Mouse (Mus musculus) heart, adult 18-20 months (tissue): Measurements from ENCODE around the gene Zfp870. TPM values are rescaled to one million over a fixed set of nuclear protein-coding genes. Genes with fewer than 3 reads are reported as not detected.
"Not testable (repeated sequence)": the region's sequence is repeated elsewhere in the genome, so short reads cannot be mapped to it uniquely, and the experiment has no call there.

Experiments used
- DNase-seq, 2 experiments: peaks; one replicate each; pipeline ENCODE4 v3.0.0; 2021 to 2022; ENCODE audit warnings: mixed read lengths in 1 of 2
- total RNA-seq, 2 experiments: library from RNA; stranded (reverse); gene quantifications; 2 replicates each; pipeline ENCODE4 v1.2.3; 2021

Gene Zfp870
- total RNA-seq, 2 experiments from 2014 or later = 6.1 to 7.8 TPM

GRCm38 (mm10) chr17:32872091-32872490, 19.4 kb downstream of the Zfp870 start:
- no peak for DNase-seq

GRCm38 (mm10) chr17:32871483-32871882, 20.0 kb downstream of the Zfp870 start:
- no peak for DNase-seq

DNA sequence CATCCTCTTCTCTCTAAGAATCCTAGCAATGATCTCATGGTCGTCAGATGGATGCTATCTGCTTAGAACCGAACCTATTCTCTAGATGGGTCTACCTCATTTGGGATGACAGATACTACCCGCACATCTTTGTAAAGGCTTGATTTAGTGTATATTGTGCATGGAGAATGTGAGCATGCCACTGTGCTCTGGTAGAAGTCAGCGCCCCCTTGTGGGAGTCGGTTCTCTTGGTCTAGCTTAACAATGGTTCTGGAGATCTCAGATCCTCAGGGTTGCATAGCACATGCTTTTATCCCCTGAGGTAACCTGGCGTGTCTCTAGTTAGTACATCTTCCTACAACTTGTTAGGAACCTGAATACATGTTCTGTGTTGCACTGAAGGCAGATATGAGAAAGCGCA, 24.2 kb downstream of the Zfp870 start:
- DNase-seq = not testable (repeated sequence)

GRCm38 (mm10) chr17:32856713-32857112, 34.7 kb downstream of the Zfp870 start:
- not testable (repeated sequence) for DNase-seq

DNA sequence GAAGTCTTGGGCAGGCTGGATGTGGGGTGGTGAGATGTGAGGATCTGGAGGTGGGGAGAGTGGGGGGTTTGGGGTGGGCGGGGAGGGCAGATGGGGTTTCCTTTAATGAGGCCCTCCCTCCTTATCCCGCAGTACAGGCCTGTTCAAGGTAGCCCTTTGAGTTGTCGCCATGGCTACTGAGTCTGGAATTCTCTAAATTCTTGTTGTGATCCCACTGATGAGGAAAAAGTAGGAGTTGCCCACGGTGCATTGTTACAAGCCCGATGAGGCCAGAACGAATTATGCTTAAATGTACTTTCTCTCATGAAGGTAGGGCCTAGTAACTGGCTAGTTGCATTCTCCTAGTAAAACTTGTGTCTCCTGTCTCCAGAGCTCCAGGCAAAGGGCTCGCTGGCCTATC, 39.9 kb downstream of the Zfp870 start:
- DNase-seq = no peak

- no peak for DNase-seq
Observed at GRCm38 (mm10) chr17:32841388-32841787, 50.1 kb downstream of the Zfp870 start.

DNA sequence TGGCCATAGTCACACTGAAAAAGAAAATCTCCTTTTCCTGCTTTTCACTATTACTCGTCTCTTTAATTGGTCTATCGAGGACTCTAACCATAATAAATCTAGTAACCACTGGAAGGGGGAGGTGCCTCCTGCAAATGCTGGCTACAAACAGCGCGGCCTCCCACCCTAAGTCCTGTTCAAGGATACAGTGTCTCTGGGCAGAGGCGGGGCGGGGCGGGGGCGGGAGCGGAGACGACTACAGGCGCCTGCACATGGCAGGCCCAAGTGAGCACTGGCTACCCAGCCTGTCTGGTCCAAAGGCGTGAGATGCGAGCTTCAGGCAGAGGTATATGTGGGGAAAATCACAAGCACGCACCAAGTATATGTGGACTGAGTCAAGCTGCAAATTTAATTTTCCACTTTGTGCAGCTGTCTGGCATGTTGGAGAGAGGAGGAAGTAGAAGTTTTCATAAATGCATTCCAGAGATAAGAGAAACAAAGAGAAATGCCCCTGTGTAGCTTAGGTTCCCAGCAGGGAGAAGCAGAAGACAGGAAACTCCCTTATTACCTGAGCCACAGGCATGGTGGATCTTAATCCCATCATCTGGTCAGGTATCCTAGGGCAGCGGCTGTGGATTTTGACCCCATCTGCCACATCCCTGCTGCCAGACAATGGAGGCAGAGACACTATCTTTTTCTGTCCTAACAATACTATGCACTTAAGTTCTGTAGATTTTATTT, 52.2 kb downstream of the Zfp870 start:
- DNase-seq = peak; percentile 6 to 8

- no peak for DNase-seq
Observed at GRCm38 (mm10) chr17:32830418-32830782, 61.0 kb downstream of the Zfp870 start.

DNA sequence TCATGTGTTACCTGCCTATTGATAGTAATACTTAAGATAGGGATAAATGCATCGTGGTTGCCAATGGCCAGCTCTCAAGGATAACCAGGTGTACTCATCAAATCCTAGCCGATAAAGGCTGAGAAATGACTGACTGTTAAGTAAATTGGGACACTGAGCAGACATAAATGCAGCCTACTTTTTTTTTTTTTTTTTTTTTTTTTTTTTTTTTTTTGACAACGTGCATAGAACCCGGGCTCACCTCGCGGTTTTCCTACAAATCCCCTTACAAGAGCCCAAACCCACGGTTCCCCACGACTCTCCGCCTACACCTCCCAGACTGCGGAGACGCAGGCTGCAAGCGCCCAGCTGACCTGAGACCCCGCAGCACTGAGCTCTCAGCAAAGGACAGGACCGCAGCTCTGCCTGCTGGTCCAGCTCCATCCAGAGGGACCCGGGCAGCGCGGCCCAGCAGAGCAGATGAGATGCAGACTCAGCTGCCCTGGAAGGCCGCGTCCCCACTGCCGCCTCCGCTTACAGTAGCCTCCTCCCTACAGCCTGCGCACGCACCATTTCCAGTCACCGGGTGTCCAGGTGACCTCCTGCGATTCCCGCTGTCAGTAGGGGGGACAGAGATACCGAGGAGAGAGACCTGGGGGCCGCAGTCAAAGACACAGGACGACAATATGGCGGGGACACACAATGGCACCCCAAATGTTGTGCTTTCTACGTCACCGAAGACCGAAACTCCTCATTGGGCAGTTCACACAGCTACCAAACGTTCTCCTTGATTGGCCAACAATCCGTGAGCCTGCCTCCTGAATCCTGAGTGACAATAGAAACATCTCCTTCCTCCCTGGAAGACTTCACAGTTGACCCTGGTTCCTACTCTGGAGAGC, 61.7 kb downstream of the Zfp870 start, which contains the start of gene Zfp799:
Zfp799 (minus strand) TSS at position 722 of the 878 bp plus-strand sequence.
- peak; percentile 83 to 87 for DNase-seq

Other genes with a start within 250 kb of the Zfp870 start
- not detected for gene Cyp4f40, start 232.7 kb downstream of the Zfp870 start, total RNA-seq
- gene Cyp4f15, start 206.0 kb downstream of the Zfp870 start, total RNA-seq = under 1 TPM in 1 of 2 experiments, not detected in 1; 0.31 TPM
- gene Zfp871, start 103.4 kb downstream of the Zfp870 start, total RNA-seq = 10 to 100 TPM; 25.0 to 28.9 TPM
- gene Zfp811, start 81.7 kb downstream of the Zfp870 start, total RNA-seq = under 1 TPM in 1 of 2 experiments, not detected in 1; 0.44 TPM
- 1 to 10 TPM; 7.9 to 9.3 TPM for gene Zfp799, start 61.4 kb downstream of the Zfp870 start, total RNA-seq
- under 1 TPM in 1 of 2 experiments, not detected in 1; 0.22 TPM for gene Cyp4f14, start 25.7 kb upstream of the Zfp870 start, total RNA-seq
- 10 to 100 TPM in 1 of 2 experiments, 1 to 10 TPM in 1; 8.7 to 12.9 TPM for gene Cyp4f13, start 55.8 kb upstream of the Zfp870 start, total RNA-seq
- 1 to 10 TPM; 1.8 to 2.1 TPM for gene Zfp472, start 74.2 kb upstream of the Zfp870 start, total RNA-seq
- gene Zfp952, start 101.5 kb upstream of the Zfp870 start, total RNA-seq = 1 to 10 TPM; 6.0 to 6.5 TPM
- 1 to 10 TPM; 2.0 to 2.8 TPM for gene Zfp763, start 141.8 kb upstream of the Zfp870 start, total RNA-seq
- not detected for gene 4921501E09Rik, start 176.4 kb upstream of the Zfp870 start, total RNA-seq
- gene Zfp563, start 197.7 kb upstream of the Zfp870 start, total RNA-seq = 1 to 10 TPM; 5.1 to 5.6 TPM
- gene Morc2b, start 248.0 kb upstream of the Zfp870 start, total RNA-seq = under 1 TPM in 1 of 2 experiments, not detected in 1; 0.07 TPM